Mouse (Mus musculus) bone marrow macrophage, adult 2 months (primary cell): ENCODE data around the gene 1810055G02Rik. TPM values are rescaled to one million over a fixed set of nuclear protein-coding genes. Genes with fewer than 3 reads are reported as not detected.
A peak's percentile ranks its signal among the peaks of the same experiment; 100 is the strongest.

Source experiments
- H3K27ac ChIP-seq: 2 replicates; pipeline ENCODE4 v1.5.1; 2012; ENCODE audit warnings: low read depth, low read length; ENCODE audit not compliant: insufficient read depth
- H3K4me1 ChIP-seq: 2 replicates; pipeline ENCODE4 v1.6.1; 2012; ENCODE audit warnings: low read length; ENCODE audit not compliant: control insufficient read depth, insufficient read depth
- H3K4me3 ChIP-seq: 2 replicates; pipeline ENCODE4 v1.5.1; 2012; ENCODE audit warnings: mild to moderate bottlenecking, low read length, moderate library complexity; ENCODE audit not compliant: insufficient read depth
- CTCF ChIP-seq: IDR thresholded peaks from 2 replicates; pipeline ENCODE4 v1.5.1; 2012; ENCODE audit warnings: low read depth, mild to moderate bottlenecking, low read length, moderate library complexity
- POLR2A ChIP-seq: IDR thresholded peaks from 2 replicates; pipeline ENCODE4 v1.6.1; 2012; ENCODE audit warnings: mild to moderate bottlenecking, low read depth, low read length, borderline replicate concordance
- polyA plus RNA-seq: library from polyadenylated mRNA; stranded (reverse); fragments of >200 nt; gene quantifications from 2 replicates; pipeline ENCODE4 v1.2.4, GENCODE M21; 2012; ENCODE audit not compliant: missing spikeins, insufficient read depth, insufficient read length

The 1810055G02Rik gene
- polyA plus RNA-seq, 1 experiment: 7.2 TPM

- H3K4me3 ChIP-seq: no peak overlapping the region
- no peaks in the 10 kb centered on the region for H3K4me1 ChIP-seq
- TF ChIP-seq CTCF (no peak), POLR2A (no peak)
- H3K27ac ChIP-seq: no peak overlapping the region
Measured at GRCm38 (mm10) chr19:3730781-3731646, 22.9 kb downstream of the 1810055G02Rik start.

GRCm38 (mm10) chr19:3736001-3736400, 27.9 kb downstream of the 1810055G02Rik start:
- TF ChIP-seq POLR2A: no peak
- no peak for TF ChIP-seq CTCF
- no peaks in the 10 kb centered on the region for H3K4me1 ChIP-seq
- no peak overlapping the region for H3K4me3 ChIP-seq
- no peak overlapping the region for H3K27ac ChIP-seq

DNA sequence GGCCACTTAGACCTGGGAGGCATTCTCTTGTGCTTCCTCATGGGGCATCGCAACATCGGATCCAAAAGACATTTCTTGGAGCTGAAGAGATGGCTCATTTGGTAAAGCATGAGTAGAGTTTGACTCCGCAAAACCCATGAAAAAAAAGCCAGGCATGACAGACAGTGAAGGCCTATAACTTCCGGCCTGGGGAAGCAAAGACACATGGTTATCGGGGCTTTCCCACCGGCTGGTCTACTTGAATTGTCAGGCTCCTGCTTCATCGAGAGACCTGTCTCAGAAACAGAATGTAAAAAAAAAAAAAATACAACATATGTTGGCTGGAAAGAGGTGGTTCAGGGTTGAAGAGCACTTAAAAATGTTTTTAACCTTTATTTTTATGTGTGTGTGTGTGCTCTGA, 31.6 kb downstream of the 1810055G02Rik start:
- H3K4me1 ChIP-seq: peaks cover 3% of the 10 kb centered on the region; the same call in 1 of the 2 replicates
- TF ChIP-seq POLR2A: no peak
- no peak for TF ChIP-seq CTCF
- H3K4me3 ChIP-seq: no peak overlapping the region

GRCm38 (mm10) chr19:3742716-3743115, 34.6 kb downstream of the 1810055G02Rik start:
- H3K4me3 ChIP-seq: no peak overlapping the region
- TF ChIP-seq CTCF: no peak
- H3K27ac ChIP-seq: no peak overlapping the region
- H3K4me1 ChIP-seq: peaks cover 3% of the 10 kb centered on the region; the same call in 1 of the 2 replicates

More for the DNA sequence above, 31.6 kb downstream of the 1810055G02Rik start:
- H3K27ac ChIP-seq: no peak overlapping the region

DNA sequence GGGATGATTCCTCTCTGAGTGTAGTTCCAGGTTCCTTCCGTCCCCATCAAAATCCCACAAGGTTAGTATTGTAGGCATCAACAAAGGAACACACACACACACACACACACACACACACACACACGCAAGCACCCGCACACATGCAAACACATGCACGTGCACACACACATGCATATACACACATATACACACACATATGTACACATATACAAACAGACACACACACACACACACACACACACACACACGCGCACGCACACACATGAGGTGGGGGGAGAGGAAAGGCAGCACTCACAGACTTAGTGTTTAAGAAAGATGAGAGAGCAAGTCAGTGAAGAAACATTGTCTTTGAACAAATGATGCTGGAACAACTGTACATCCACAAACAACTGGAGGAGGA, 35.3 kb downstream of the 1810055G02Rik start:
- no peak overlapping the region for H3K4me3 ChIP-seq
- H3K27ac ChIP-seq: no peak overlapping the region
- peaks cover 3% of the 10 kb centered on the region; the same call in 1 of the 2 replicates for H3K4me1 ChIP-seq
- TF ChIP-seq CTCF (no peak), POLR2A (no peak)

GRCm38 (mm10) chr19:3743851-3744512, 35.9 kb downstream of the 1810055G02Rik start:
- TF ChIP-seq POLR2A: no peak
- TF ChIP-seq CTCF: no peak
- peak overlapping the region; percentile 22; the same call in 1 of the 2 replicates for H3K4me3 ChIP-seq
- peaks cover 3% of the 10 kb centered on the region; the same call in 1 of the 2 replicates for H3K4me1 ChIP-seq
- no peak overlapping the region for H3K27ac ChIP-seq

DNA sequence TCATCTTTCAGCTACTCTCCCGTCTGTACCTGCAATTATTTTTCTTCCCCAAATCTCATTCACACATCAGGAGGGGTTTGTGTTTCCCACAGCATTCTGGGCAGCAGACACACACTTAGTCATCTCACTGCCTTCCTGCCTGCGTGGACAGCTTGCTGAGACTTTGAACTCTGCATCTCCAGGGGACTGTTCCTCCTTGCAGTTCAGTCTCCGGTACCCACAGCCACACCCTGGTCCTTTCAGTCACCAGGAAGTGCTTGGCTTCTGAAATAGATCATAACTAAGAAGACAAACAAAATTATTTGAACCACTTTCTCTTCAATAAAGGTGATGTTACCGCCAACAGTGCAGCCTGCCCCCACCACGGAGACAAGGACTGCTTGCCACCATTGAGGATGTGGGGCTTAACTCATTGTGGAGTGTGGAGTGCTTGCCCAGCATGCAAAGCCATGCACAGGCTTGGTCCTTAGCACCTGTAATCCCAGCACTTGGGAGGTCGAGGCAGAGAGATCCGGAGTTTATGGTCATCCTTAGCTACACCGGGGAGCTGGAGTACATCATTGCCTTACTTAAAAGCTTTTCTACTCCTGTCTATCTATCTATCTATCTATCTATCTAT, 44.6 kb downstream of the 1810055G02Rik start:
- Histone ChIP-seq H3K4me1 (peaks cover 10% of the 10 kb centered on the region), H3K4me3 (no peak overlapping the region), H3K27ac (no peak overlapping the region)
- TF ChIP-seq POLR2A (no peak), CTCF (no peak)

DNA sequence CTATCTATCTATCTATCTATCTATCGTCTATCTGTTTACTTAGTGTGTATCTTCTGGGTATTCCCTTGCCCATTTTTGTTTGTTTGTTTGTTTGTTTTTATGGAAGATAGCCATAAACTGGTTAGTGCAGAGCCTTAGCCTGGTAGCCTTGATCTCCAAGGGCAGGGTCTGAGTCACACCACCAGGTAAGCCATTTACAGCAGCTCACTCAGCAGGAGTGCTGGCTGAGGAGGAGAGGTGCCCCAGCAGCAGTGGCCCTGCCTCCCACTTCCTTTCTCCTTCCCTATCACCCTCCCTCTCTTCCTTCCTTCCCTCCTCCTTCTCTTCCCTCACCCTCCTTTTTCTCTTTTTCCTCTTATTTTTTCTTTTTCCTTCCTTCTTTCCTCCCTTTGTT, 45.1 kb downstream of the 1810055G02Rik start:
- TF ChIP-seq CTCF: no peak
- no peak for TF ChIP-seq POLR2A
- Histone ChIP-seq H3K4me1 (peaks cover 10% of the 10 kb centered on the region), H3K27ac (no peak overlapping the region), H3K4me3 (no peak overlapping the region)

DNA sequence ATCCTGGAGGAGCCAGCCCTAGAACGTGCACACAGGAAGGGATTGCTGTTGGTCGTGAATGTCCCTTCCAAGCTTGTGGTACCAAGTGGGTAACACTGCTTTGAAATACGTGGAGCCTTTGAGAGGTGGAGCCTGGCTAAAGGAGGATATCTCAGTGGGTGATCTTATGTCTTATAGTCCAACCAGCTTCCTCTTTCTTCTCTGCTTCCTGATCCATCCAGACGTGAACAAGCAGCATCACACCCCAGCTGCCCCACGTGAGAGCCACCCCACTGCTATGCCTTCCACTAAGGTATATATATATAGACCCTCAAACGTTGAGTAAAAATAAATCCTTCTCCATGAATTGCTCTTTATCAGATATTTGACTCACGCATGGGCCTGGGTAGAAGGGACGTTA, 45.6 kb downstream of the 1810055G02Rik start:
- TF ChIP-seq POLR2A (no peak), CTCF (no peak)
- H3K4me3 ChIP-seq: no peak overlapping the region
- peaks cover 10% of the 10 kb centered on the region for H3K4me1 ChIP-seq
- H3K27ac ChIP-seq: no peak overlapping the region

DNA sequence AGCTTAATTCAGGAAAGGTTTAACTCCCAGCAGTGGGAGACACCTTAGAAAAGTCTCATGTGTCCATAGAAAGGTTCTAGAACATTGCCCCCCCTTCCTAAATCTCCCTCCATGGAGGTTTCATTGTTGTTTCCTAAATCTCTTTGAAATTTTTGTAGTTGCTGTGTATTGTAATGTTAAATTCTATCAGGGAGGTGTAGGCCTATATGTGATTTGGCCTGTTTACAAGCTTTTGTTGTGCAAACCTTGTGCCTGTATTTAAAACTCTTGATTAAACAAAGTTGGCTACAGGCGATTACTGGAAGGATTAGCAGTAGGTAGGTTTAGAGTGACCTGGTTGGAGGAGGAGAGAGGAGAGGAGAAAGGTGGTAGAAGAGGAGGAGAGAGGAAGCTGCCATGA, 49.8 kb downstream of the 1810055G02Rik start:
- Histone ChIP-seq H3K4me3 (no peak overlapping the region), H3K4me1 (peaks cover 9% of the 10 kb centered on the region), H3K27ac (no peak overlapping the region)
- TF ChIP-seq POLR2A (no peak), CTCF (no peak)
